Mouse (Mus musculus): ENCODE measurements around the gene Lcn4. TPM values are rescaled to one million over a fixed set of nuclear protein-coding genes. Genes with fewer than 3 reads are reported as not detected.
A peak's percentile ranks its signal among the peaks of the same experiment; 100 is the strongest.

Gene Lcn4
- total and polyA plus RNA-seq, 3 experiments: not detected

DNA sequence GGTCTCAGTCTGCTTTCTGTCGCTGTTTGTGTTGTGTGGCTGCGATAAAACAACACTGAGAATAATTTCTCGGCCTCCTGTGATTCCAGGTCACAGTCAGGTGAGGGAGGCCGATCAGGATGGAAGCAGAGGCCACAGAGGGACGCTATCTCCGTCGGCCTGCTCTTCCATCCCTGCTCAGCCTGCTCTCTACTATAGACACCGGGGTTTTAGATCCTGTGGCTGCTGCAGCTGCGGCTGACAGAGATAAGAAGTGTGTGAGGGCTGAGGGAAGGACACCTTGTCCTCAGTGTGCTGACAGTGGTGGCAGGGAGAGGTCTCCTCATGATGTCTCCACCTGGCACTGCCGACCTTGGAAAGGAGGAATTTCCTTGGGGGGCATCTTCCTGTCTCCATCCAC lies 8.0 kb downstream of the Lcn4 start:
- H3K4me3 ChIP-seq (ENCODE audit: control insufficient read depth in 1 of 2, insufficient read depth in 1 of 2, low read depth in 2 of 2, low read length in 2 of 2): no peak overlapping the region
- no peaks in the 10 kb centered on the region for H3K36me3 ChIP-seq (ENCODE audit: control insufficient read depth in 1 of 2, insufficient read depth in 2 of 2, low read length in 2 of 2)
- H3K27me3 ChIP-seq (ENCODE audit: control insufficient read depth in 1 of 2, insufficient read depth in 2 of 2, low read length in 2 of 2): peaks cover 3 to 9% of the 10 kb centered on the region in 2 experiments
- H3K9me3 ChIP-seq (replicated peaks; ENCODE audit: insufficient read depth, low read length): no peaks in the 10 kb centered on the region
- H3K79me2 ChIP-seq (ENCODE audit: control insufficient read depth, insufficient read depth, low read length, poor library complexity): no peaks in the 10 kb centered on the region
- H3K4me1 ChIP-seq (ENCODE audit: control insufficient read depth in 1 of 2, insufficient read depth in 2 of 2, low read length in 2 of 2): peaks cover 0 to 6% of the 10 kb centered on the region in 2 experiments; a peak in 1 of 4 replicates
- DNase-seq (ENCODE audit: low read depth, low spot score): peak; percentile 31
- TF ChIP-seq TBP (IDR thresholded peaks at IDR 0.05; ENCODE audit: low read depth, low read length): 0 out of 2 replicates have a peak, but pooled peaks have one; percentile 13
- TF ChIP-seq ZNF384 (IDR thresholded peaks at IDR 0.05; ENCODE audit: low read depth, low read length): no peak
- no peak for TF ChIP-seq GATA1 (IDR thresholded peaks at IDR 0.05; ENCODE audit: low read depth, low read length)
- TF ChIP-seq MAX (IDR thresholded peaks at IDR 0.05; ENCODE audit: low read length): no peak
- H3K27ac ChIP-seq (ENCODE audit: control insufficient read depth, low read depth, low read length): no peak overlapping the region
- H3K9ac ChIP-seq (ENCODE audit: control insufficient read depth, low read depth, low read length, poor library complexity, severe bottlenecking): no peak overlapping the region

- Histone ChIP-seq H3K4me1 (ENCODE audit: control insufficient read depth in 1 of 2, insufficient read depth in 2 of 2, low read length in 2 of 2) (peaks cover 0 to 6% of the 10 kb centered on the region in 2 experiments; a peak in 1 of 4 replicates), H3K27me3 (ENCODE audit: control insufficient read depth in 1 of 2, insufficient read depth in 2 of 2, low read length in 2 of 2) (peaks cover 3 to 9% of the 10 kb centered on the region in 2 experiments), H3K9me3 (replicated peaks; ENCODE audit: insufficient read depth, low read length) (no peaks in the 10 kb centered on the region), H3K9ac (ENCODE audit: control insufficient read depth, low read depth, low read length, poor library complexity, severe bottlenecking) (no peak overlapping the region), H3K36me3 (ENCODE audit: control insufficient read depth in 1 of 2, insufficient read depth in 2 of 2, low read length in 2 of 2) (no peaks in the 10 kb centered on the region), H3K4me3 (ENCODE audit: control insufficient read depth in 1 of 2, insufficient read depth in 1 of 2, low read depth in 2 of 2, low read length in 2 of 2) (no peak overlapping the region), H3K79me2 (ENCODE audit: control insufficient read depth, insufficient read depth, low read length, poor library complexity) (no peaks in the 10 kb centered on the region), H3K27ac (ENCODE audit: control insufficient read depth, low read depth, low read length) (no peak overlapping the region)
- DNase-seq (ENCODE audit: low read depth, low spot score): no peak
- TF ChIP-seq TAL1 (IDR thresholded peaks at IDR 0.05; ENCODE audit: low read length): no peak
- TF ChIP-seq RCOR1 (IDR thresholded peaks at IDR 0.05; ENCODE audit: low read depth, low read length): no peak
- TF ChIP-seq GATA1 (IDR thresholded peaks at IDR 0.05; ENCODE audit: low read depth, low read length): no peak
- no peak for TF ChIP-seq ELF1 (IDR thresholded peaks at IDR 0.05; ENCODE audit: low read depth, low read length)
- no peak for TF ChIP-seq USF1 (IDR thresholded peaks at IDR 0.05; ENCODE audit: low read depth, low read length)
- no peak for TF ChIP-seq JUND (IDR thresholded peaks at IDR 0.05; ENCODE audit: low read depth, low read length)
- TF ChIP-seq MAX (IDR thresholded peaks at IDR 0.05; ENCODE audit: low read length): no peak
- no peak for TF ChIP-seq MEF2A (IDR thresholded peaks at IDR 0.05; ENCODE audit: extremely low read depth, insufficient replicate concordance, low read depth, low read length, poor library complexity, severe bottlenecking)
- TF ChIP-seq NELFE (IDR thresholded peaks at IDR 0.05; ENCODE audit: low read depth, low read length): no peak
- no peak for TF ChIP-seq POLR2AphosphoS2 (IDR thresholded peaks at IDR 0.05; ENCODE audit: low read length)
- no peak for TF ChIP-seq SIN3A (IDR thresholded peaks at IDR 0.05; ENCODE audit: low read length)
- TF ChIP-seq ETS1 (IDR thresholded peaks at IDR 0.05; ENCODE audit: low read depth, low read length): no peak
- TF ChIP-seq NRF1 (IDR thresholded peaks at IDR 0.05; ENCODE audit: insufficient read depth, low read depth, low read length, poor library complexity, severe bottlenecking): no peak
- no peak for TF ChIP-seq POLR2A (IDR thresholded peaks at IDR 0.05; ENCODE audit: control insufficient read depth in 1 of 2, insufficient read depth in 1 of 2, low read depth in 1 of 2, low read length in 2 of 2, poor library complexity in 1 of 2)
- no peak for TF ChIP-seq MXI1 (IDR thresholded peaks at IDR 0.05; ENCODE audit: low read depth, low read length)
- TF ChIP-seq KAT2A (conservative IDR thresholded peaks at IDR 0.05; ENCODE audit: low read depth, low read length): no peak
These were observed 8.6 kb downstream of the Lcn4 start for GRCm38 (mm10) chr2:26662509-26662882.
